Mouse (Mus musculus): ENCODE results near the gene Retreg1.
A peak's percentile ranks its signal among the peaks of the same experiment; 100 is the strongest.

Retreg1 gene

GRCm38 (mm10) chr15:25830426-25830825 is 12.6 kb upstream of the Retreg1 start:
- no peak for DNase-seq (ENCODE audit: low spot score in 2 of 2)

- no peak for DNase-seq (ENCODE audit: low spot score in 2 of 2)
Observed at GRCm38 (mm10) chr15:25834282-25834681, 8.7 kb upstream of the Retreg1 start.

- DNase-seq (ENCODE audit: low spot score in 2 of 2): no peak
Observed at GRCm38 (mm10) chr15:25834920-25835674, 7.9 kb upstream of the Retreg1 start.

GRCm38 (mm10) chr15:25842462-25843085 is 406 bp upstream of the Retreg1 start:
- no peak for DNase-seq (ENCODE audit: low spot score in 2 of 2)

GRCm38 (mm10) chr15:25844013-25844570 is 1.1 kb downstream of the Retreg1 start:
- no peak for DNase-seq (ENCODE audit: low spot score in 2 of 2)

GRCm38 (mm10) chr15:25844771-25845170 is 1.8 kb downstream of the Retreg1 start:
- no peak for DNase-seq (ENCODE audit: low spot score in 2 of 2)

GRCm38 (mm10) chr15:25847576-25848168 is 4.7 kb downstream of the Retreg1 start:
- DNase-seq (ENCODE audit: low spot score in 2 of 2): no peak

- no peak for DNase-seq (ENCODE audit: low spot score in 2 of 2)
Observed at GRCm38 (mm10) chr15:25850552-25850951, 7.6 kb downstream of the Retreg1 start.

- DNase-seq (ENCODE audit: low spot score in 2 of 2): no peak
Observed at GRCm38 (mm10) chr15:25854270-25854904, 11.4 kb downstream of the Retreg1 start.

- DNase-seq (ENCODE audit: low spot score in 2 of 2): peak in 1 of 2 experiments; percentile 14
Observed at GRCm38 (mm10) chr15:25858611-25859058, 15.7 kb downstream of the Retreg1 start.

GRCm38 (mm10) chr15:25859469-25859868 is 16.5 kb downstream of the Retreg1 start:
- DNase-seq (ENCODE audit: low spot score in 2 of 2): no peak

GRCm38 (mm10) chr15:25861900-25862299 is 18.9 kb downstream of the Retreg1 start:
- DNase-seq (ENCODE audit: low spot score in 2 of 2): no peak

GRCm38 (mm10) chr15:25865605-25866004 is 22.6 kb downstream of the Retreg1 start:
- no peak for DNase-seq (ENCODE audit: low spot score in 2 of 2)

GRCm38 (mm10) chr15:25866106-25866505 is 23.1 kb downstream of the Retreg1 start:
- DNase-seq (ENCODE audit: low spot score in 2 of 2): no peak

GRCm38 (mm10) chr15:25869129-25869528 is 26.1 kb downstream of the Retreg1 start:
- no peak for DNase-seq (ENCODE audit: low spot score in 2 of 2)

GRCm38 (mm10) chr15:25871470-25871869 is 28.5 kb downstream of the Retreg1 start:
- no peak for DNase-seq (ENCODE audit: low spot score in 2 of 2)

GRCm38 (mm10) chr15:25872118-25872517 is 29.1 kb downstream of the Retreg1 start:
- DNase-seq (ENCODE audit: low spot score in 2 of 2): no peak

GRCm38 (mm10) chr15:25872657-25873056 is 29.7 kb downstream of the Retreg1 start:
- DNase-seq (ENCODE audit: low spot score in 2 of 2): no peak

- DNase-seq (ENCODE audit: low spot score in 2 of 2): no peak
Observed at GRCm38 (mm10) chr15:25873536-25873935, 30.6 kb downstream of the Retreg1 start.

GRCm38 (mm10) chr15:25876601-25877161 is 33.7 kb downstream of the Retreg1 start:
- no peak for DNase-seq (ENCODE audit: low spot score in 2 of 2)

- DNase-seq (ENCODE audit: low spot score in 2 of 2): no peak
Observed at GRCm38 (mm10) chr15:25877798-25878197, 34.8 kb downstream of the Retreg1 start.

- DNase-seq (ENCODE audit: low spot score in 2 of 2): no peak
Observed at GRCm38 (mm10) chr15:25879229-25879628, 36.2 kb downstream of the Retreg1 start.

All from thymus, postnatal 10 days (tissue).